In genomic region chr10:41889566-41889965, GRCm38 (mm10) we compare ENCODE assay signal across 15 mouse cellular contexts.
A peak's percentile ranks its signal among the peaks of the same experiment; 100 is the strongest.
DNase-seq lines count a peak whose midpoint lies in the region; ATAC-seq and TF ChIP-seq lines count a peak whose summit lies in the region.
"Had no signal": no experiment of that assay in that cellular context is flagged by ENCODE, and none has a peak within 500 bp of the region (broad histone marks: within the 10 kb centered on the region; RNA-seq: fewer than 3 reads in every experiment).

No protein-coding gene starts in this region.

- TF ChIP-seq CTCF in lung, postnatal 0 days (IDR thresholded peaks at IDR 0.05): no peak
- TF ChIP-seq CTCF in liver, postnatal 0 days (IDR thresholded peaks at IDR 0.05; ENCODE audit: low read depth): no peak

- TF ChIP-seq EP300 in lung, postnatal 0 days (IDR thresholded peaks at IDR 0.05): peak; percentile 66
- peak; percentile 82 for TF ChIP-seq EP300 in liver, postnatal 0 days (IDR thresholded peaks at IDR 0.05; ENCODE audit: low read depth)

- H3K9me3 ChIP-seq in lung, postnatal 0 days (ENCODE audit: low read length): no peaks in the 10 kb centered on the region
- H3K9me3 ChIP-seq in heart, embryonic 12.5 days (replicated peaks): no peaks in the 10 kb centered on the region
- no peaks in the 10 kb centered on the region for H3K9me3 ChIP-seq in liver, postnatal 0 days (ENCODE audit: low read length)
- H3K9me3 ChIP-seq: intestine, embryonic 15.5 days; limb, embryonic 15.5 days had no signal

- no peak overlapping the region; the same call in 1 of the 2 replicates for H3K4me2 ChIP-seq in lung, postnatal 0 days (replicated peaks; ENCODE audit: low read depth, low read length)
- peak overlapping the region; percentile 26 for H3K4me2 ChIP-seq in heart, embryonic 12.5 days
- H3K4me2 ChIP-seq in liver, postnatal 0 days (ENCODE audit: low read depth, low read length): peak overlapping the region; percentile 87
- H3K4me2 ChIP-seq: limb, embryonic 15.5 days had no signal

- DNase-seq in heart, adult 11 months: peak; percentile 96
- no peak for DNase-seq in heart, postnatal 14 days
- DNase-seq in lung, postnatal 0 days (ENCODE audit: low spot score): no peak
- no peak for DNase-seq in lung, adult 18-20 months
- no peak for DNase-seq in liver, postnatal 0 days
- DNase-seq in kidney, postnatal 14 days: no peak
- no peak for DNase-seq in yolk sac, embryonic 10.5 days (ENCODE audit: low spot score)
- DNase-seq: gastrocnemius, postnatal 36 days; kidney, postnatal 25 days; right cerebral cortex, adult 18-20 months had no signal

- WGBS in lung, postnatal 0 days: 53% methylated on average over 5 of the region's 5 CpGs
- 42% methylated on average over 5 of the region's 5 CpGs for WGBS in heart, embryonic 12.5 days
- WGBS in liver, postnatal 0 days (ENCODE audit: insufficient replicate concordance): 58% methylated on average over 5 of the region's 5 CpGs

- no peak overlapping the region for H3K9ac ChIP-seq in lung, postnatal 0 days (replicated peaks; ENCODE audit: low read depth)
- no peak overlapping the region for H3K9ac ChIP-seq in heart, embryonic 12.5 days
- 0 out of 2 replicates have a peak overlapping the region, but pooled peaks have one; percentile 13 for H3K9ac ChIP-seq in liver, postnatal 0 days (replicated peaks)
- H3K9ac ChIP-seq: intestine, embryonic 15.5 days; limb, embryonic 15.5 days had no signal

- no peak overlapping the region for H3K4me3 ChIP-seq in lung, postnatal 0 days (ENCODE audit: low read depth, low read length)
- H3K4me3 ChIP-seq in heart, embryonic 12.5 days: no peak overlapping the region
- H3K4me3 ChIP-seq in liver, postnatal 0 days (ENCODE audit: low read depth, low read length): peak overlapping the region; percentile 76; the same call in 1 of the 2 replicates
- H3K4me3 ChIP-seq: intestine, embryonic 15.5 days; limb, embryonic 15.5 days; myocyte had no signal

- no peak for ATAC-seq in lung, postnatal 0 days
- no peak for ATAC-seq in heart, embryonic 12.5 days (ENCODE audit: insufficient number of reproducible peaks, low FRiP score)
- no peak for ATAC-seq in liver, postnatal 0 days
- ATAC-seq: CD4-positive, CD25-positive, alpha-beta regulatory T cell, adult 4 months; intestine, embryonic 15.5 days had no signal

- no peaks in the 10 kb centered on the region for H3K27me3 ChIP-seq in lung, postnatal 0 days (replicated peaks; ENCODE audit: insufficient read depth, low read length)
- H3K27me3 ChIP-seq in heart, embryonic 12.5 days (replicated peaks): no peaks in the 10 kb centered on the region
- no peaks in the 10 kb centered on the region for H3K27me3 ChIP-seq in liver, postnatal 0 days (ENCODE audit: insufficient read depth, low read length)
- H3K27me3 ChIP-seq: intestine, embryonic 15.5 days; limb, embryonic 15.5 days had no signal

- no peak overlapping the region for H3K27ac ChIP-seq in lung, postnatal 0 days (ENCODE audit: low read length)
- no peak overlapping the region for H3K27ac ChIP-seq in heart, embryonic 12.5 days (ENCODE audit: poor library complexity, severe bottlenecking)
- peak overlapping the region; percentile 25; the same call in 1 of the 2 replicates for H3K27ac ChIP-seq in liver, postnatal 0 days (ENCODE audit: low read depth)
- H3K27ac ChIP-seq: intestine, embryonic 15.5 days; limb, embryonic 15.5 days had no signal

- peaks cover 6% of the 10 kb centered on the region; the same call in 1 of the 2 replicates for H3K4me1 ChIP-seq in lung, postnatal 0 days (ENCODE audit: insufficient read depth, low read depth, low read length)
- peaks cover 30% of the 10 kb centered on the region for H3K4me1 ChIP-seq in heart, embryonic 12.5 days (replicated peaks)
- H3K4me1 ChIP-seq in liver, postnatal 0 days (ENCODE audit: insufficient read depth): peaks cover 35% of the 10 kb centered on the region

- no peaks in the 10 kb centered on the region for H3K36me3 ChIP-seq in lung, postnatal 0 days (ENCODE audit: insufficient read depth, low read length)
- H3K36me3 ChIP-seq in heart, embryonic 12.5 days: no peaks in the 10 kb centered on the region
- H3K36me3 ChIP-seq in liver, postnatal 0 days (replicated peaks; ENCODE audit: insufficient read depth, low read length): peaks cover 1% of the 10 kb centered on the region
- H3K36me3 ChIP-seq: intestine, embryonic 15.5 days; limb, embryonic 15.5 days had no signal

- intact Hi-C loops in heart, postnatal 14 days (cut with DNase I): loop anchor here (5.0 kb wide), 2 partner anchors 77 to 388 kb away; partner anchors contain the start of gene Foxo3
